Mouse (Mus musculus) small intestine, adult 2 months (tissue): Measurements from ENCODE around the gene CN725425.

Experiments
- CTCF ChIP-seq: fragments of 200-500 bp; IDR thresholded peaks from 2 replicates; pipeline ENCODE4 v1.5.1; 2012; ENCODE audit warnings: low read depth, mild to moderate bottlenecking, control low read depth, inconsistent platforms, low read length, moderate library complexity, mixed read lengths; ENCODE audit not compliant: insufficient replicate concordance, insufficient read length; ENCODE audit errors: extremely low read depth
- POLR2A ChIP-seq: fragments of 200-500 bp; IDR thresholded peaks from 2 replicates; pipeline ENCODE4 v1.6.1; 2012; ENCODE audit warnings: low read depth, mild to moderate bottlenecking, control low read depth, inconsistent platforms, low read length, moderate library complexity

DNA sequence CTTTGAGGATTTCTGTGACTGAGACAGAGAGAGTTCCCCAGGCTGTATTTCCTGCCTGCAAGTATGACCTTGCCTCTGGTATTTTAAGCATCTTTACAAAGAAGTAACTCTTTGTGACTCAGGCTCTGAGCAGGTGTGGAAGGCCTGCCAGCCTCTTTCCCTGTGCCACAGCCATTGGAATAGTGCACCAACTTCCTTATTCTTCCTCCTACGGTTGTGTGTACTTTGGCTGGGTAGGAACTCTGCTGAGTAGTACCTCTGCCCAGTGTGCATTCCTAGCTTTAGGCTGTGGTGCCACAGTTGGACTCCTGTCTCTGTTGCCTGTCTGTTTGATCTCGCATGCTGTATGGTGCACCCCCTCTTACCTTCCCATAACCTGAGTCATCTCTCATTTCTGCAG, 56.0 kb downstream of the CN725425 start:
- TF ChIP-seq CTCF (no peak), POLR2A (no peak)
